Mouse (Mus musculus) adrenal gland, postnatal 14 days (tissue): ENCODE data around the gene Rnf225. TPM values are rescaled to one million over a fixed set of nuclear protein-coding genes. Genes with fewer than 3 reads are reported as not detected.
"Not testable (repeated sequence)": the region's sequence is repeated elsewhere in the genome, so short reads cannot be mapped to it uniquely, and the experiment has no call there.

Source experiments
- DNase-seq: peaks from one replicate; pipeline ENCODE4 v3.0.0; 2021; ENCODE audit warnings: mixed read lengths
- total RNA-seq: library from RNA; stranded (reverse); gene quantifications from 2 replicates; pipeline ENCODE4 v1.2.3, GENCODE M21; 2021

Gene Rnf225
- total RNA-seq, 1 experiment from 2014 or later = 0.52 TPM

GRCm38 (mm10) chr7:12927693-12928589 is 725 bp downstream of the Rnf225 start:
- peak; percentile 45 for DNase-seq

GRCm38 (mm10) chr7:12933615-12934140 is 6.5 kb downstream of the Rnf225 start:
- DNase-seq = no peak

- no peak for DNase-seq
These were observed 7.6 kb downstream of the Rnf225 start for GRCm38 (mm10) chr7:12934808-12935207.

- DNase-seq = not testable (repeated sequence)
These were observed 10.1 kb downstream of the Rnf225 start for GRCm38 (mm10) chr7:12937254-12937803.

GRCm38 (mm10) chr7:12940599-12940998 is 13.4 kb downstream of the Rnf225 start:
- DNase-seq = no peak

- peak; percentile 27 for DNase-seq
These were observed 16.3 kb downstream of the Rnf225 start for GRCm38 (mm10) chr7:12943488-12943887.

GRCm38 (mm10) chr7:12949032-12949871 is 22.0 kb downstream of the Rnf225 start:
- DNase-seq = peak; percentile 95

- no peak for DNase-seq
These were observed 22.6 kb downstream of the Rnf225 start for GRCm38 (mm10) chr7:12949872-12950229.

GRCm38 (mm10) chr7:12954896-12955295 is 27.7 kb downstream of the Rnf225 start:
- DNase-seq = no peak

GRCm38 (mm10) chr7:12957511-12957910 is 30.3 kb downstream of the Rnf225 start:
- DNase-seq = no peak

- no peak for DNase-seq
These were observed 31.7 kb downstream of the Rnf225 start for GRCm38 (mm10) chr7:12958948-12959347.

GRCm38 (mm10) chr7:12959718-12960117 is 32.5 kb downstream of the Rnf225 start:
- no peak for DNase-seq

GRCm38 (mm10) chr7:12961511-12962141 is 34.4 kb downstream of the Rnf225 start:
- DNase-seq = peak; percentile 71

- peak; percentile 95 for DNase-seq
These were observed 38.5 kb downstream of the Rnf225 start, which contains the start of gene Zfp324 for GRCm38 (mm10) chr7:12965678-12966091. Gene Zfp324, plus strand, starts transcription at chr7:12965838.

GRCm38 (mm10) chr7:12966104-12966845 is 39.1 kb downstream of the Rnf225 start:
- peak; percentile 74 for DNase-seq

- DNase-seq = no peak
These were observed 43.7 kb downstream of the Rnf225 start for GRCm38 (mm10) chr7:12970906-12971305.

- DNase-seq = peak; percentile 99
These were observed 50.6 kb downstream of the Rnf225 start, which contains the start of gene Zfp446 for GRCm38 (mm10) chr7:12977682-12978389. Gene Zfp446, plus strand, starts transcription at chr7:12977848.

GRCm38 (mm10) chr7:12978931-12979722 is 51.9 kb downstream of the Rnf225 start:
- no peak for DNase-seq

- DNase-seq = no peak
These were observed 52.6 kb downstream of the Rnf225 start for GRCm38 (mm10) chr7:12979776-12980175.

GRCm38 (mm10) chr7:12980291-12980690 is 53.1 kb downstream of the Rnf225 start:
- DNase-seq = no peak
